Mouse (Mus musculus) hindbrain, embryonic 12.5 days (tissue): ENCODE results near the gene Gm32742. TPM values are rescaled to one million over a fixed set of nuclear protein-coding genes. Genes with fewer than 3 reads are reported as not detected.

ENCODE experiments used
- ATAC-seq: fragments of 200-750 bp; cut with Nextera tagmentation; 2 replicates; pipeline ENCODE4 v1.8.0; 2017; ENCODE audit warnings: moderate TSS enrichment; ENCODE audit not compliant: low FRiP score
- H3K27ac ChIP-seq: fragments of 300-500 bp; sonication (generic); 2 replicates; pipeline ENCODE4 v1.5.1; 2016; ENCODE audit warnings: mild to moderate bottlenecking
- H3K27me3 ChIP-seq: fragments of 300-500 bp; sonication (generic); 2 replicates; pipeline ENCODE4 v1.6.1; 2016; ENCODE audit warnings: mild to moderate bottlenecking
- H3K36me3 ChIP-seq: fragments of 300-500 bp; sonication (generic); 2 replicates; pipeline ENCODE4 v1.6.1; 2016; ENCODE audit warnings: mild to moderate bottlenecking
- H3K4me1 ChIP-seq: fragments of 300-500 bp; sonication (generic); 2 replicates; pipeline ENCODE4 v1.6.1; 2016
- H3K4me2 ChIP-seq: fragments of 300-500 bp; sonication (generic); replicated peaks from 2 replicates; pipeline ENCODE4 v1.6.1; 2016; ENCODE audit warnings: mild to moderate bottlenecking
- H3K4me3 ChIP-seq: fragments of 300-500 bp; sonication (generic); 2 replicates; pipeline ENCODE4 v1.5.1; 2016; ENCODE audit warnings: mild to moderate bottlenecking
- H3K9ac ChIP-seq: fragments of 300-500 bp; sonication (generic); 2 replicates; pipeline ENCODE4 v1.6.1; 2016; ENCODE audit warnings: mild to moderate bottlenecking, moderate library complexity
- H3K9me3 ChIP-seq: fragments of 300-500 bp; sonication (generic); replicated peaks from 2 replicates; pipeline ENCODE4 v1.6.1; 2016; ENCODE audit warnings: mild to moderate bottlenecking
- whole genome bisulfite sequencing: fragments of 180-500 bp; shearing (Covaris S2); methylation state at CpG from one replicate; pipeline ENCODE4 v1.1.7; 2016; 5-methylcytosine and 5-hydroxymethylcytosine counted together
- polyA plus RNA-seq: library from polyadenylated mRNA; unstranded; fragments of >200 nt; fragmentation: Nextera tagmentation; extraction: Ambion mirVana; gene quantifications from 2 replicates; pipeline ENCODE4 v1.2.1, GENCODE M21; 2016

The Gm32742 gene
- polyA plus RNA-seq = 0.05 and 0.06 TPM in 2 replicates

DNA sequence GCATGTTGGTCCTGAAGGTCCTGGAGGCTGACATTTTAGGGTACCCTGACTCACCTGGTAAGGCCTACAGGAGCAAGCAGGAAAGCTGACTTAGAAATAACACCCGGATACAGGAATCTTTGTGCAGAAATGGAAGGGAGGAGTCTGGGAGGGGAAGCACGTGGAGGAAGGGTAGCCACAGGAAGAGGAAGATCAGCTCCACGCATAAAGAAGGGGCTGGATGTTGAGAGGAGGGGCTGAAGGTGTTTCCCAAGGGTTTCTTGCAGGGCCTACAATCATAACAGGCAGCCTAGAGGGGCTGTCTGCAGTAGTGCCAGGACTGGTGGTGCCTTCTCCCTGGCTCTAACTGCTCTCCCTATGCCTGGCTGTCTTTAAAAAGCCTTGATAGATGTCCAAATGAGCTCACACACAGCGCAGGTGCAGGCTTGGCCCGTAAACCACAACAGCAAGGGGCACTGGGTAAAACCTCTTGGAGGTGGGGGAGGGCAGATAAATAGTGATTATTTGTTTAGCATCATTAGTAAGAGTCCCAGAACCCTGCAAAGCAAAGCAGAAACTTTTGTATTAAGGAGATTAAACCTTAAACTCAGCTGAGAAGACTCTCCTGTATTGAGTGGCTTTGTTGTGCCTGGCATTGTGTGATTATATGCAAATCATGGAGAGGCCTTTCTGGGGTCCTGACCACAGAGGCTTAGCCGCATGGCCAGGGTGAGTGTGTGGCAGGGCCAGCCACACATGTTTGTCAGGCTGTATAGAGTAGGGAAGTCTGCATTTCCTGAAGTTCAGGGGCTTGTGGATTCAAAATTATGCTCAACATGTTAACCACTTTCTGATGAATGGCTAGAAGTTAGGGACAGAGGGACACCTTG, at the start of gene Gm32742:
Gm32742 (minus strand) TSS at position 206 of the 869 bp plus-strand sequence.
- no peak within 1 kb of the TSS for H3K4me2 ChIP-seq
- H3K4me1 ChIP-seq = no peaks in the 10 kb centered on the region
- H3K4me3 ChIP-seq = no peak within 1 kb of the TSS
- H3K36me3 ChIP-seq = no peaks in the 10 kb centered on the region
- H3K9me3 ChIP-seq = no peaks in the 10 kb centered on the region
- peaks cover 4% of the 10 kb centered on the region; the same call in 1 of the 2 replicates for H3K27me3 ChIP-seq
- 52% methylated on average over 6 of the region's 6 CpGs for WGBS
- H3K9ac ChIP-seq = no peak within 1 kb of the TSS
- no peak within 1 kb of the TSS for H3K27ac ChIP-seq
- no peak for ATAC-seq

DNA sequence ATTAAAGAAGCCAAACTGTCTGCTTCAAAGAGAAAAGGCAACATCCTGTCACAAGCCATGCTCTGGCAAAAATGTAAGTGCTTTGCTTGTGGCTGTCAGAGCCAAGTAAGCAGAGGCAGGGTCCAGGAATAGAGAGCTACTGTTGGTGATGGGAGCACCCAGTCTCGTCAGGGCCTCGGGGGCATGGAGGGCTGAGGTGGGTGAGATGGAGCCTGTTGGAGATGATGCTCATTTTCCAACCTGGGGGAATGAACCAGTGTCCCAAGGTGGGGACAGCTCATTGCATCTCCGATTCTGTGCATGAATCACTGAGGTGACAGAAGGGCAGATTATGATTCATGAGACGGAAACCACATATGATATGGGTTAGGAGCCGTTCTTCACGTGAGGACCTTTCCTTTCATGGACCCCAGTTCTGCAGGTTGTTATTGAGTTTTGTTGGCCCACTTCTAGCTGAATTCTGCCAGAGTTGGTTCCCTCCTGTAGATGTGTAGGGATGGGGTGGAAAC, 48.5 kb upstream of the Gm32742 start:
- no peak for ATAC-seq
- Histone ChIP-seq H3K27me3 (no peaks in the 10 kb centered on the region), H3K9ac (no peak overlapping the region), H3K4me1 (no peaks in the 10 kb centered on the region), H3K4me2 (no peak overlapping the region), H3K36me3 (no peaks in the 10 kb centered on the region), H3K27ac (no peak overlapping the region), H3K4me3 (no peak overlapping the region), H3K9me3 (no peaks in the 10 kb centered on the region)
- WGBS = 88% methylated on average over 6 of the region's 6 CpGs

DNA sequence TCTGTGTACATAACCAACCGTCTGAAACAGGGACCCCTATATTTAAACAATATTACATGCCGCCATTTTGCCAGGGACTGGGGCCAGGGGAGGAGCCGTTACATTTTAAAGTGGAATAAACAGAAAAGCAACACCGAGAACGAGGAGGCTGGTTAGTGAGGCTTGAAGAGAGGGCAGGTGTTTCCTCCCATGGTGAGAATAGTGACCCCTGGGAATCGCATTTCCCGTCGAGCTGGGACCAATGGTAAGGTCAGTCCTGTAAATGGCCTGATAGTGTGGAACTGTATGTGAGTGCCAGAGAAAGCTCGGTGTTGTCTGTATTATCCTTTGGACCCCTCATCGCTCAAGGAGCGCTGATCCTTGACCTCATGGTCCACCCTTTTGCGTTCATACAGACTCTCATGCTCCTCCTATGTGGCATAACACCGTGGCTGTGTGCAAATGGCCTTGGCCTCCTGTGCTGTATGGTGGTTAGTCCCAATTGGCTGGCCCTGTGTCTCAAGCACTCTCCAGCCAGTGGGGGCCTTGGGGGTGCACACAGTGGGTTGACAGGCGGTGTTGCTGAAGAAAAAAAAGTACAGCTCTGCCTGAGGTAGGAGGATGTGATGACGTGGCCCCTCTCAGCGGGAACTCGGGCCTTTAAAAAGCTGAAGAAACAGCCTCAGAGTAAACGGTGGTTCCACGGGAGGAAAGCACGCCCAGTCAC, 47.9 kb upstream of the Gm32742 start, which contains the start of gene Pou2af1:
Pou2af1 (plus strand) TSS at position 686 of the 706 bp plus-strand sequence.
- no peaks in the 10 kb centered on the region for H3K27me3 ChIP-seq
- H3K9me3 ChIP-seq = no peaks in the 10 kb centered on the region
- no peaks in the 10 kb centered on the region for H3K4me1 ChIP-seq
- H3K9ac ChIP-seq = no peak within 1 kb of the TSS
- ATAC-seq = no peak
- no peak within 1 kb of the TSS for H3K27ac ChIP-seq
- 77% methylated on average over 20 of the region's 20 CpGs for WGBS
- H3K36me3 ChIP-seq = no peaks in the 10 kb centered on the region
- no peak within 1 kb of the TSS for H3K4me3 ChIP-seq
- H3K4me2 ChIP-seq = no peak within 1 kb of the TSS

DNA sequence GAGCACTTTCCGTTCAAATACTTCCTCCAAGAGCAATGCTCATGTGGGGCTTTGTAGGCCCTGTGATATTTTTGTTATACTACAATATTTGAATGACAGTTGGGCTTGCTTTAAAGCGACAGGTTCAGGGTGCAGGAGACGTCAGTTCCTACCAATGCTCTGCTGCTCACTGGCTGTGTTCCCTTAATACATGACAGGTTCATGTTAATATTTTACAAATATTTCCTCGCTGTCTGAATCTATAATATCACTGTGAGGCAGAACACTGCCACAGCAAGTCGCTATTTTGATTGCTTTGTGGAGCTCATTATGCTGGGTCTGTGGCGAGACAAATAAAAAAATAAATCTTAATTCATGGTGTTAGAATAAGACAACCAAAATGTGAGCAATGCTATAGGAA, 45.9 kb upstream of the Gm32742 start:
- no peaks in the 10 kb centered on the region for H3K9me3 ChIP-seq
- H3K36me3 ChIP-seq = no peaks in the 10 kb centered on the region
- no peak overlapping the region for H3K4me3 ChIP-seq
- H3K4me2 ChIP-seq = no peak overlapping the region
- H3K9ac ChIP-seq = no peak overlapping the region
- H3K27me3 ChIP-seq = no peaks in the 10 kb centered on the region
- WGBS = 76% methylated on average over 6 of the region's 6 CpGs
- no peaks in the 10 kb centered on the region for H3K4me1 ChIP-seq
- no peak overlapping the region for H3K27ac ChIP-seq
- ATAC-seq = no peak

DNA sequence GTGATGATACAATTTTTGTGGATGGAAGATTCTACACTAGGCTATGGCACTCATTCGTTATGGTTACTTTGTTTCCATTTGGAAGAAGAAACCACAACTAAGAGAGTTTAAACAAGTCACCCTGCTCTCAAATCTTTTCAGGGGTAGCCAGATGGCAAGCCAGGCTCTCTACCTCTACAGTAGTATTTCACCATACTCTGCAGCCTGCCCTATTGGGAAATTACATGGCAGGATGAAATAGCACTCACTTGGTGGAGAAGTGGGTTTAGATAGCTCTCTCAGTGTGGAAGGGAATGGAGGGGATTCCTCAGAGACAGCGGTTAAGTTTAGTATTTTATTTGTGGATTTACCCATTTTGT, 43.6 kb upstream of the Gm32742 start:
- WGBS = 91% methylated on average over 2 of the region's 2 CpGs
- no peak for ATAC-seq
- H3K27ac ChIP-seq = no peak overlapping the region
- no peaks in the 10 kb centered on the region for H3K9me3 ChIP-seq
- no peaks in the 10 kb centered on the region for H3K36me3 ChIP-seq
- no peak overlapping the region for H3K4me2 ChIP-seq
- no peaks in the 10 kb centered on the region for H3K4me1 ChIP-seq
- no peaks in the 10 kb centered on the region for H3K27me3 ChIP-seq
- H3K4me3 ChIP-seq = no peak overlapping the region
- H3K9ac ChIP-seq = no peak overlapping the region

DNA sequence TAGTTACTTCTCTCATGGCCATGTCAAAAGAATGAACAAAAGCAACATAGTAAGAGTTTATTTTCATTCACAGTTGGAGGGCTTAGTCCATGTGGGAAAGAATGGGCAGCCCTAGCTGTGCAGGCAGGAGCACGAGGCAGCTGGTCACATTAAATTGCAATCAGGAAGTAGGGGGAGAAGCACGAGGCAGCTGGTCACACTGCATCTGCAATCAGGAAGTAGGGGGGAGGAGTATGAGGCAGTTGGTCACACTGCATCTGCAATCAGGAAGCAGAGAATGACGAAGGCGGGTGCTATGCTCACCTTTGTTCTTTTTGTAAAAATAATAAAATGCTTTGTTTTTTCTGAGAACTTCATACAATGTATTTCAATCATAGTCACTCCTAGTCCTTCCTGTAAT, 29.5 kb upstream of the Gm32742 start:
- Histone ChIP-seq H3K4me3 (no peak overlapping the region), H3K4me1 (no peaks in the 10 kb centered on the region), H3K36me3 (no peaks in the 10 kb centered on the region), H3K9ac (no peak overlapping the region), H3K9me3 (no peaks in the 10 kb centered on the region), H3K27me3 (no peaks in the 10 kb centered on the region), H3K4me2 (no peak overlapping the region), H3K27ac (no peak overlapping the region)
- WGBS = 70% methylated on average over 4 of the region's 4 CpGs
- no peak for ATAC-seq

DNA sequence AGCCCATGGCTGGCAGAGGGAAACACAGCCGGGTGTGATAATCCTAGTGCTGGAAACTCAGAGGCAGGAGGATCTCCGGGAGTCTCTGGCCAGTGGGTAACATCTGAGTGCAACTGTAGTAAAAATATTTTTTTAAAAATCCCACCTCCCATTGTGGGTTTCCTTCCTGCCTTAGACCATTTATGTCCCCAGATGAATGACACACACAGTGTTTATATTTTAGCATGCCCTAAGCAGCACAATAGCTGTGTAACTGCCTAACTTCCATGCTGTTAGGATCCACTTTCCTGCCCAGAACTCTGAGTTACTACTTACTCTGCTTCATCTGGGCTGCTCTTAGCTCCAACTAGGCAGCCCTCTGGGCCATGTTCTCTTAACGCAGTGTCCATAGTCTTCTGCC, 25.3 kb upstream of the Gm32742 start:
- no peak overlapping the region for H3K9ac ChIP-seq
- 89% methylated on average over 3 of the region's 3 CpGs for WGBS
- no peak for ATAC-seq

DNA sequence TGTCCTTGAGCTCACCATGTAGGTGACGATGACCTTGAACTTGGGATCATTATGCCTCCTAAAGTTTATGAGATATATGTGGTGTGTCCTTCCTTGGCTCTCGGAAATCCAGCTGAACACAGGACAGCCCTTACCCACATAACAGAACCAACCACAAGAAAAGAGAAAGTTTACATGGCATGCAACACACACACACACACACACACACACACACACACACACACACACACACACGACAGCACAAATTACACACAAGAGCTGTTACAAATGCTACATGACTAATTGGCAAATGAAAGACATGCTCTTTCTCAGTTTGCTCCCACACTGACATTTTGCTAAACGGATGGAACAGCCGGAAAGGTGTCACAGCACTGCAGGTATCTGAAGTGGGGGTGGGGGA, 20.6 kb upstream of the Gm32742 start:
- H3K36me3 ChIP-seq = no peaks in the 10 kb centered on the region
- H3K27me3 ChIP-seq = no peaks in the 10 kb centered on the region
- no peak for ATAC-seq
- WGBS = 76% methylated on average over 5 of the region's 5 CpGs
- H3K27ac ChIP-seq = no peak overlapping the region
- no peak overlapping the region for H3K4me3 ChIP-seq
- no peak overlapping the region for H3K9ac ChIP-seq
- H3K4me1 ChIP-seq = no peaks in the 10 kb centered on the region
- H3K4me2 ChIP-seq = no peak overlapping the region
- no peaks in the 10 kb centered on the region for H3K9me3 ChIP-seq

More for the DNA sequence above, 25.3 kb upstream of the Gm32742 start:
- Histone ChIP-seq H3K4me2 (no peak overlapping the region), H3K27ac (no peak overlapping the region), H3K4me3 (no peak overlapping the region), H3K27me3 (no peaks in the 10 kb centered on the region), H3K4me1 (no peaks in the 10 kb centered on the region), H3K9me3 (no peaks in the 10 kb centered on the region), H3K36me3 (no peaks in the 10 kb centered on the region)

DNA sequence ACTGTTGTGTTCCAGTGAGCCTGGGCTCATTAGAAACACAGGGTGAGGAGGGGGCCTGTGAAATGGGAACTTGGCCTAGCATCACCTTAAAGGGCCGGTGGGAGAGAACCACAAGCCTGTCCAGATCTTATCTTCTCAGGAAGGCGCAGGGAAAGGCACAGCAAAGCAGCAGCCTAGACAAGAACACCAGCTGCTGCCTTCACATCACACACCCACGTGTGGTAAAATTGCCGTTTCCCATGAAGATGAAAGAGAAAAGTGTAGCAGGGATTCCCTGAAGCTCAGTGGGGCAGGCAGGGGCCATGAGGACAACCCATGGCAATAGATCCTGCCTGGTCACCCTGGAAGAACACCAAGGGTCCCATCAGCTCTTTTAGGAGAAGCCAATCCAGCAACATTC, 20.1 kb upstream of the Gm32742 start:
- Histone ChIP-seq H3K9ac (no peak overlapping the region), H3K4me3 (no peak overlapping the region), H3K27ac (no peak overlapping the region), H3K36me3 (no peaks in the 10 kb centered on the region), H3K4me1 (no peaks in the 10 kb centered on the region), H3K27me3 (no peaks in the 10 kb centered on the region), H3K4me2 (no peak overlapping the region), H3K9me3 (no peaks in the 10 kb centered on the region)
- no peak for ATAC-seq
- 81% methylated on average over 4 of the region's 4 CpGs for WGBS

DNA sequence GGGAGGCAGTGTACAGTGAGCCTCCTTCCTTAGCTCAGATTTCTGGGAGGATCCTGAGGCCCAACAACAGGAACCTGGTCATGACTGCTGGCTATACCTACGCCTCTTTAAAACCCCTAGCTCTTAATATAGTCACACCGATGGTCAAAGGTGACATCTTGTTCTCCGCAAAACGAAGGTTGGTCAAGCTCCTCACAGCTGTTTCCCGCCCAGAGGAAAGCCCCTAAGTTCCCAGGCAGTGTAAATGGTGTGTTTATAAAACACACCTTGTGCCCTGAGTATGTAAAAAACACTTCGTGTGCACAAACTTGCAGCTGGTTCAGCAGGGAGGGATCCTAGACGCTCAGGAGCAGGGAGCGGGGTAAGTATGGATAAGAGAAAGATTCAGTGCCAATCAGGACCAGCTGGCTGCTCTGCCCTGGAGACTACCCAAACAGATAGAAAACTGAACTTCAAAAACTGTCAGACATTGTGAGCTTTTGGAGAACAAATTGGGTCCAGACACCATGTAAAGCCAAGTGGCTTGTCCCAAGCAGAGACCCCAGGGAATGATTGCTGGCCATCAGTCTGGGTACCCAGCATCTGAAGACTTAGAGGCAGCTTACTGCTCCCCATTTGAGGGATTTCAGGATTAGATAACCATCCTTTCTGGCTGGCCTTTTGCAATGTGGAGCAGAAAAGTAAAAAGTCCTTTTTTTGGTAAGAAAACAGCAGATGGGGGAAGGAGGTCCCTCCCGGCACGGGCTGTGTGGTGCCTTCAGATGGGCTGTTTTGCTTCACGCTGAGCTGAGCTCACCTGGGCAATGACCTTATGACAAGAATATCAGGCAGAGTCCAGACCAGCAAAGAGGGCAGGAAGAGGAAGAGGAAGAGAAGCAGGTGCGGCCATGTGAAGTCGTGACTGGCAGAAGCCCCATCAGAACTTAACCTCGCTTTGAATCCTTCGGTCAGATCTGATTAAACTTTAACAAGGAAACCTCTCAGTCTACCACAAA, 17.7 kb upstream of the Gm32742 start:
- Histone ChIP-seq H3K36me3 (no peaks in the 10 kb centered on the region), H3K4me1 (no peaks in the 10 kb centered on the region), H3K9me3 (no peaks in the 10 kb centered on the region), H3K4me2 (no peak overlapping the region), H3K9ac (no peak overlapping the region), H3K27me3 (no peaks in the 10 kb centered on the region), H3K27ac (no peak overlapping the region), H3K4me3 (no peak overlapping the region)
- WGBS = 81% methylated on average over 15 of the region's 15 CpGs
- no peak for ATAC-seq

DNA sequence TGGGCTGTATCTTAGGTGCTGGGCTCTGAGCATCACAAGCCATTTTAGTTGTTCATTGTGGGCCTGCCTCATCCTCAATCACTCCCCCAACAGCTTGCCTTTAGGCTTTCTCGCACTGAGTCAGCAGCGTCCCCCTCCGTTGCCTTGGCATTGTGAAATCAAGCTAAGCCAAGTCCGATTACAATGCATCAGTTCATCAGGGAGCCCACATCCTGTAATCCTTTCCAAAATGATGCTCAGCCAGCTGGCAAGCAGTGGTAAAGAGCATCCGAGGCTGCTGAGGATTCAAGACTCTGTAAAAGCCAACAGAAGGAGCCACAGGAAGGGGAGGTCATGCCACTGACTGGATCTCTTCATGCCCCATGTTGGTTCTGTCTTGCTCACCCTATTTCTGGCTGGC, 15.3 kb upstream of the Gm32742 start:
- 75% methylated on average over 5 of the region's 5 CpGs for WGBS
- no peak overlapping the region for H3K27ac ChIP-seq
- ATAC-seq = no peak
- H3K4me2 ChIP-seq = no peak overlapping the region
- H3K9me3 ChIP-seq = no peaks in the 10 kb centered on the region
- H3K27me3 ChIP-seq = no peaks in the 10 kb centered on the region
- no peak overlapping the region for H3K4me3 ChIP-seq
- H3K9ac ChIP-seq = no peak overlapping the region
- H3K4me1 ChIP-seq = no peaks in the 10 kb centered on the region
- H3K36me3 ChIP-seq = no peaks in the 10 kb centered on the region

DNA sequence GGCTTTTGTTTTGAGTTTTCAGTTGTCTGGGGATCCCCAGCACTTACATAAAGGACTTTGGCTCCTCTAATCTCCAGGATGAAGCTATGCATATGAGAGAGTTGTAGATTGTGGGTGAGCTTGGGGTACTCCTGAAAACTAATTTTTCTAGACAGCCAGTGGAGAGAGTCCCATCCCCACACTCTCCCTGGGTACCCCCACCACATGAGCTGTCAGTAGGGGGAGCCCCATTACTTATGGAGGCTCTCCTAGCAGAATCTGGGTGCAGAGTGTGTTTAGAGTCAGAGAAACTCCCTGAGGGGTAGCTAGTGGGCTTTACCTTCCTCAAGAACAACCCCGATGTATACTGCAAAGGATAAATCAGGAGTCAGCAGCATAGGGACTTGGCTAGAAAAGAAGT, 13.0 kb upstream of the Gm32742 start:
- no peak overlapping the region for H3K4me2 ChIP-seq
- no peak for ATAC-seq
- H3K27me3 ChIP-seq = no peaks in the 10 kb centered on the region
- no peaks in the 10 kb centered on the region for H3K9me3 ChIP-seq
- WGBS = 93% methylated on average over 1 of the region's 1 CpGs
- no peaks in the 10 kb centered on the region for H3K4me1 ChIP-seq
- H3K9ac ChIP-seq = no peak overlapping the region
- H3K27ac ChIP-seq = no peak overlapping the region
- H3K36me3 ChIP-seq = no peaks in the 10 kb centered on the region
- no peak overlapping the region for H3K4me3 ChIP-seq
